Mouse (Mus musculus) ES-Bruce4 (cell line): ENCODE measurements at regions not wholly inside any gene's neighbourhood (a gene's known extent, or its start where the extent isn't known, plus 50 kb on each side); places are given as distances from the start of the nearest gene placed in this dataset.

Experiments
- CTCF ChIP-seq: IDR thresholded peaks from one replicate; pipeline ENCODE4 v1.8.1; 2011; ENCODE audit warnings: low read depth, low read length
- EP300 ChIP-seq: IDR thresholded peaks from 2 replicates; pipeline ENCODE4 v1.6.1; 2011; ENCODE audit warnings: low read depth, low read length; ENCODE audit not compliant: insufficient read depth

DNA sequence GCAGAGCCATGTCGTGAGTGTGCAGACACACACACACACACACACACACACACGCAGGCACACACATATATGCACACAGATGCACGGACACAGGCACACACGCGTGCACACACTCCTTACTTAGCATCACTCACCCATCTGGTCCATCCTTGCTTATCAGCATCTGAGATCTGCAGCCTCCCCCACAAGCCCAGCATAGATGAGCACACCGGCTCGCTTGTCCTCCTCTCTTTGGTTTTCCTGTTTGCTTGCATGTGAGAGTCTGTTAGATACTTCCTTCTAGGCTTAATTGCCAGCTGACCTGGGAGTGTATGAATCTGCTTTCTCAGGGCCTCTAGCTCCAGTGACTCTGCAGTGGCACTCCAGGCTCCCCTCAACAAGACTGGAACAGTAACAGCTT is 137.8 kb downstream of the Kdr start:
- TF ChIP-seq EP300 (no peak), CTCF (no peak)
